Mouse (Mus musculus) embryonic stem cell, embryonic (primary cell): ENCODE measurements around the gene Dpp8.

Experiments
- CTCF ChIA-PET, 4 experiments: fragments of 300-600 bp in 2 of 4; fragments of 350-600 bp in 2 of 4; sonication (Branson Sonifier 250); formaldehyde crosslinking; loops; one replicate each; lab custom pipeline; 2022; ENCODE audit warnings: inconsistent platforms in 2 of 4; lab: Charles Lee
- POLR2A ChIA-PET, 4 experiments: fragments of 300-600 bp in 2 of 4; fragments of 350-600 bp in 2 of 4; sonication (Branson Sonifier 250); formaldehyde crosslinking; loops; one replicate each; lab custom pipeline; 2022; ENCODE audit warnings: antibody characterized with exemption in 4 of 4, inconsistent platforms in 1 of 4; lab: Charles Lee

Gene Dpp8

GRCm38 (mm10) chr9:65131717-65132116 is 99.5 kb downstream of the Dpp8 start:
- CTCF ChIA-PET, result interaction anchor here in 2 of 4 experiments (1.0 to 1.1 kb wide), 2 partner anchors 33 to 37 kb away, joined by 3 to 4 read pairs; no protein-coding TSS in a partner anchor
- POLR2A ChIA-PET, result interaction anchor here in 3 of 4 experiments (0.7 to 12.7 kb wide), 10 partner anchors 11 to 455 kb away, joined by 3 to 162 read pairs (median 5); partner anchors contain the start of gene Parp16 (in 2 of the 3)
